Mouse (Mus musculus): ENCODE results near the gene Selenoo. TPM values are rescaled to one million over a fixed set of nuclear protein-coding genes. Genes with fewer than 3 reads are reported as not detected.
A peak's percentile ranks its signal among the peaks of the same experiment; 100 is the strongest.

The Selenoo gene
- polyA plus RNA-seq, 1 experiment: 9.2 TPM

DNA sequence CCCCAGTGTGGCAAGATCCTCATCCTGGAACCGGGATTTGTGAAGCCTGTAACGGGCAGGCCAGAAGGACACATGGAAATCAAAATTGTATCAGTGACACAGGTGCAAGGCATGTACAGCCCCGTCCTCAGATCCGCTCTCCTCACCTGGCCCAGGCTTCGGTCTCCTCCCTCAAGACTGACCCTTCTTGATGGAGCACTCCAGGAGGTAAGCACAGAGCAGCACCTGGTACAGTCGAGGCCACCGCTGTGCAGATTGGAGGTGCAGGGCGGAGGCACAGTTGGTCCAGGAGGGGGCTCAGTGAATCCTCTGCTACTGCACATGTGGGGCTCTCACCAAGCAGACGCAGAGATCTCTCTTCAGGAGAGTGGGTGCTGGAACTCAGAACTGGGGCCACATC lies 36.5 kb downstream of the Selenoo start:
- Histone ChIP-seq H3K4me3 (ENCODE audit: low read depth, low read length) (no peak overlapping the region), H3K9me3 (replicated peaks; ENCODE audit: control insufficient read depth, insufficient read depth, low read length, poor library complexity, severe bottlenecking) (no peaks in the 10 kb centered on the region), H3K36me3 (ENCODE audit: control insufficient read depth, insufficient read depth, low read length, poor library complexity, severe bottlenecking) (no peaks in the 10 kb centered on the region), H3K27me3 (ENCODE audit: control insufficient read depth, insufficient read depth, low read length, poor library complexity, severe bottlenecking) (no peaks in the 10 kb centered on the region), H3K27ac (ENCODE audit: insufficient read depth, low read length) (no peak overlapping the region), H3K9ac (ENCODE audit: low read depth, poor library complexity, severe bottlenecking) (no peak overlapping the region), H3K4me1 (ENCODE audit: control insufficient read depth, insufficient read depth, low read length) (peaks cover 2% of the 10 kb centered on the region)
- TF ChIP-seq EP300 (IDR thresholded peaks at IDR 0.05; ENCODE audit: insufficient read depth, low read depth, low read length): no peak
- no peak for TF ChIP-seq CTCF (IDR thresholded peaks at IDR 0.05; ENCODE audit: low read depth, low read length)
- no peak for TF ChIP-seq POLR2A (IDR thresholded peaks at IDR 0.05; ENCODE audit: insufficient read depth, low read length)

DNA sequence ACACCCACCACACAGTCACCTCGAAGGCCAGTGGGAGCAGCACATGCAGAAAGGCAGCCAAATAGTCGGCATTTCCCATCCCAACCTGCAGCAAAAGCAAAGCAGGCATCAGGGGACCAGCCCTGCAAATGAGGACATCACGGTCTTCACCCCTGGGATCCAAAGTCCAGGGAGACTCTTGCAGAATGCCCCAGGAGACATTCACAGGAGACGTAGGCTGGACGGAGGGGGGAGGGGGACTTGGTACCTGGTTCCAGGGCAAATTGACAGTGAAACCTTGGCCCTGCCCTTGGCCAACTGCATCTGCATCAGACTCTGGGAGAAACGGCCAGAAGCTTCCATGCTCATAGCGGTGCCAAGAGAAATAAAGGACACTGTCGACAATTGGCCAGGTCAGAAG lies 37.7 kb downstream of the Selenoo start:
- Histone ChIP-seq H3K27ac (ENCODE audit: insufficient read depth, low read length) (no peak overlapping the region), H3K9ac (ENCODE audit: low read depth, poor library complexity, severe bottlenecking) (no peak overlapping the region), H3K4me3 (ENCODE audit: low read depth, low read length) (no peak overlapping the region), H3K27me3 (ENCODE audit: control insufficient read depth, insufficient read depth, low read length, poor library complexity, severe bottlenecking) (no peaks in the 10 kb centered on the region), H3K4me1 (ENCODE audit: control insufficient read depth, insufficient read depth, low read length) (peaks cover 2% of the 10 kb centered on the region), H3K9me3 (replicated peaks; ENCODE audit: control insufficient read depth, insufficient read depth, low read length, poor library complexity, severe bottlenecking) (no peaks in the 10 kb centered on the region), H3K36me3 (ENCODE audit: control insufficient read depth, insufficient read depth, low read length, poor library complexity, severe bottlenecking) (no peaks in the 10 kb centered on the region)
- TF ChIP-seq EP300 (IDR thresholded peaks at IDR 0.05; ENCODE audit: insufficient read depth, low read depth, low read length) (no peak), CTCF (IDR thresholded peaks at IDR 0.05; ENCODE audit: low read depth, low read length) (no peak), POLR2A (IDR thresholded peaks at IDR 0.05; ENCODE audit: insufficient read depth, low read length) (no peak)

DNA sequence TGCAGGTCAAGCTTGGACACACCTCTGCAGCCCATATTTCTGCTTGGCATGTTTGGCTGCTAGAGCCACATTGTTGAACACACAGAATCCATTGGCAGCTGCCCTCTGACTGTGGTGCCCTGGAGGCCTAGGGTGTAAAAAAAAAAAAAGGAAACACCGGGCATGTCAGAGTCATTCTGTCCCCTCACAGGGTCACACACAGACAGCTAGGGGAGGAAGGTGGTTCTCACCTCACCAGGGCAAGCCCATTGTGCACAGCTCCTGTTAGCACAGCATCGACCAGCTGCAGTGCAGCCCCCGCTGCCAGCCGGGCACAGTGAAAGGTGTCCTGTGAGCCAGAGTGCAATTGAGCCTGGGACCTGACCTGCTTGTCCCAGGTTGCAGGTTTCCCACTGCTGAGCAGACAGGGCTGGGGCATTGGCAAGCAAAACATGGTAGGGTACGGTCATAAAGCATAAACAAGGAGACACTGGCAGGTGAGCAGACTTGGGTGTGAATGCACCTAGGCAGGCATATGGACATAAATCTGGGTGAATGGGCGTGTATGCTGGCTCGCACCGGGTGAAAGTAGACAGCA lies 38.6 kb downstream of the Selenoo start:
- Histone ChIP-seq H3K27ac (ENCODE audit: insufficient read depth, low read length) (no peak overlapping the region), H3K36me3 (ENCODE audit: control insufficient read depth, insufficient read depth, low read length, poor library complexity, severe bottlenecking) (no peaks in the 10 kb centered on the region), H3K9me3 (replicated peaks; ENCODE audit: control insufficient read depth, insufficient read depth, low read length, poor library complexity, severe bottlenecking) (no peaks in the 10 kb centered on the region), H3K27me3 (ENCODE audit: control insufficient read depth, insufficient read depth, low read length, poor library complexity, severe bottlenecking) (no peaks in the 10 kb centered on the region), H3K9ac (ENCODE audit: low read depth, poor library complexity, severe bottlenecking) (0 out of 2 replicates have a peak overlapping the region, but pooled peaks have one; percentile 59), H3K4me1 (ENCODE audit: control insufficient read depth, insufficient read depth, low read length) (peaks cover 2% of the 10 kb centered on the region), H3K4me3 (ENCODE audit: low read depth, low read length) (no peak overlapping the region)
- TF ChIP-seq CTCF (IDR thresholded peaks at IDR 0.05; ENCODE audit: low read depth, low read length) (no peak), POLR2A (IDR thresholded peaks at IDR 0.05; ENCODE audit: insufficient read depth, low read length) (no peak), EP300 (IDR thresholded peaks at IDR 0.05; ENCODE audit: insufficient read depth, low read depth, low read length) (no peak)

DNA sequence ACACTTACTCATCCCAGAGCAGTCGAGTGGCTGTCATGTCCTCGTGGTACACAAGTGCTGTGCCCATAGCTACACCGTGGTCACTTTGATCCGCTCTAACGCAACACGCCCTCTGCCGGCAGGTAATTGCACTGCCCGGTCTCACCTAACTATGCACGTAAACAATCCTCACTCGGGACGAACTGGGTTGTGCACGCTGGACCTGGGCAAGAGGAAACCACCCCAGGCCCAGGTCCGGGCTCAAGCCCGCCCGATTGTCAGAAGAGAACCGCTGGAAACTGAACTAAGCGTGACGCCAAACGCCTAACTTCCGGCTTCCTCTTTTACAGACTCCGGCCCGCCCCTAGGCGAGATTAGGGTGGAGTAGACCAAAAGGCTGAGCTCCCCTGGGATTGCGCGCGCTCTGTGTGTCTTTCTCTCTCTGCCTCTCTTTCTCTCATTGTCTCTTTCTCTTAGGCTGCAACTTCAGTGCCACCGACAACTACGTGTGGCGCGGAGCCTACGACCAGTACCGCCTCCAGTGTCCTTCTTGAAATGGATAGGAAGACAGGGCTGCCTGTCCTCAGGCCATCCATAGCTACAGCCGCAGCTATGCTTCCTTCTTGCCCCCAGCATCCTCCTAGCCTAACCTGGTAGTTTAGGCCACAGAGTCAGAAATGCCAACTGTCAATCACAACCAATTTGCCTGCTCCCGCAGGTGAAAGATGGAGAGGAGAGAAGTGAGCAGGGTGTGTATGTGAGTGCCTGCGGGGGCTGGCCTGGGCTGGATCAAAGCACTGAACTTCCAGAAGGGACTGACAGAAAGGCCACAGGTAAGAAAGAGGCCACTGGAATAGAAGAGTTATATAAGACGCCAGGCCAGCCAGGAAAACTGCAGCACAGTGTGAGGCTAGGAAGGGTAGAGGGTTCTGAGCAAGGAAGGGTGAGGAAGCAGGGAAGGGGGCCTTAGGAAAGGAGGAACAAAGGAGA lies 39.8 kb downstream of the Selenoo start, which contains the start of gene Hdac10:
Gene Hdac10, minus strand, starts transcription at position 319 of the 969 bp plus-strand sequence.
- TF ChIP-seq CTCF (IDR thresholded peaks at IDR 0.05; ENCODE audit: low read depth, low read length) (peak; percentile 90), POLR2A (IDR thresholded peaks at IDR 0.05; ENCODE audit: insufficient read depth, low read length) (no peak)

DNA sequence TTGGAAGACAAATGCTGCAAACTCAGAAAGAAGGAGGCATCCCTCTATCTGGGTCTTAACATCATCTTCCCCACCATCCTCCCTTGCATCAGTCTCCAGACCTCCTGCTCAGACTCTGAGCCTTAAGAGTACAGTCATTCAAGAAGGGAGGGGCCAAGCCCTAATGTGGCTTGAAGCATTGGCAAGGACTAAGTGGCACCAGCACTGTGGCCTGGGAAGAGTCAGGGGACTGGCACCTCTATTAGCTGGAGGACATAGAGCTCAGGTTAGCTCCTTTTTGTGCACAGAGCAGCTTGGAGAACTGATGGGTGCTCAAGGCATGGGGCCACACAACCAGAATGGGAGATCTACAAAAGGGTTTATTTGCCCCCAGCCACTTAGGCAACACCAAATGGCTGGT lies 41.4 kb downstream of the Selenoo start:
- Histone ChIP-seq H3K9ac (ENCODE audit: low read depth, poor library complexity, severe bottlenecking) (no peak overlapping the region), H3K36me3 (ENCODE audit: control insufficient read depth, insufficient read depth, low read length, poor library complexity, severe bottlenecking) (no peaks in the 10 kb centered on the region), H3K9me3 (replicated peaks; ENCODE audit: control insufficient read depth, insufficient read depth, low read length, poor library complexity, severe bottlenecking) (no peaks in the 10 kb centered on the region), H3K4me3 (ENCODE audit: low read depth, low read length) (no peak overlapping the region), H3K27ac (ENCODE audit: insufficient read depth, low read length) (no peak overlapping the region), H3K4me1 (ENCODE audit: control insufficient read depth, insufficient read depth, low read length) (peaks cover 2% of the 10 kb centered on the region), H3K27me3 (ENCODE audit: control insufficient read depth, insufficient read depth, low read length, poor library complexity, severe bottlenecking) (no peaks in the 10 kb centered on the region)
- no peak for TF ChIP-seq CTCF (IDR thresholded peaks at IDR 0.05; ENCODE audit: low read depth, low read length)

More for the DNA sequence above, 39.8 kb downstream of the Selenoo start, which contains the start of gene Hdac10:
- Histone ChIP-seq H3K36me3 (ENCODE audit: control insufficient read depth, insufficient read depth, low read length, poor library complexity, severe bottlenecking) (no peaks in the 10 kb centered on the region), H3K9ac (ENCODE audit: low read depth, poor library complexity, severe bottlenecking) (peak within 1 kb of the TSS; percentile 59), H3K4me3 (ENCODE audit: low read depth, low read length) (peak within 1 kb of the TSS; percentile 75), H3K27ac (ENCODE audit: insufficient read depth, low read length) (peak within 1 kb of the TSS; percentile 10), H3K27me3 (ENCODE audit: control insufficient read depth, insufficient read depth, low read length, poor library complexity, severe bottlenecking) (no peaks in the 10 kb centered on the region), H3K4me1 (ENCODE audit: control insufficient read depth, insufficient read depth, low read length) (peaks cover 2% of the 10 kb centered on the region), H3K9me3 (replicated peaks; ENCODE audit: control insufficient read depth, insufficient read depth, low read length, poor library complexity, severe bottlenecking) (no peaks in the 10 kb centered on the region)

DNA sequence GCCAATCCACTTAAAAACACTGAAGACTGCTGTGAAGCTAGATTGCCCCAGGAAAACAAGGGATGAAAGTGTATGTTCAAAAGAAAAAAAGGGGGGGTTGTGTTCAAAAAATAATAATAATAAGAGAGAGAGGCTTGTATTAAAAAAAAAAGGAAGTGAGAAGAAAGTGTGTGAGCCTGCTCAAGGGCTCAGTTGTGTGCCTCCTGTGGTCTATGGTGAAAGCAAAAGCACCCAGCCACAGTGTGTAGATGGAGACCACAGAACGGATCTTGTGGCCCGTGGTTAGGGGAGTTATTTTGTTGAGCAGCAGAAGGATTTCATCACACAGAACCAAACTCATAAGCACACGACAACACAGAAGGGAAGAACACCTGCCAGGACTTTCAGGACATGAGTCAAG lies 42.4 kb downstream of the Selenoo start:
- Histone ChIP-seq H3K27ac (ENCODE audit: insufficient read depth, low read length) (no peak overlapping the region), H3K4me1 (ENCODE audit: control insufficient read depth, insufficient read depth, low read length) (peaks cover 2% of the 10 kb centered on the region), H3K4me3 (ENCODE audit: low read depth, low read length) (no peak overlapping the region), H3K36me3 (ENCODE audit: control insufficient read depth, insufficient read depth, low read length, poor library complexity, severe bottlenecking) (no peaks in the 10 kb centered on the region), H3K9ac (ENCODE audit: low read depth, poor library complexity, severe bottlenecking) (no peak overlapping the region), H3K27me3 (ENCODE audit: control insufficient read depth, insufficient read depth, low read length, poor library complexity, severe bottlenecking) (no peaks in the 10 kb centered on the region), H3K9me3 (replicated peaks; ENCODE audit: control insufficient read depth, insufficient read depth, low read length, poor library complexity, severe bottlenecking) (no peaks in the 10 kb centered on the region)
- no peak for TF ChIP-seq CTCF (IDR thresholded peaks at IDR 0.05; ENCODE audit: low read depth, low read length)
- no peak for TF ChIP-seq EP300 (IDR thresholded peaks at IDR 0.05; ENCODE audit: insufficient read depth, low read depth, low read length)
- TF ChIP-seq POLR2A (IDR thresholded peaks at IDR 0.05; ENCODE audit: insufficient read depth, low read length): no peak

Data from ES-Bruce4 (cell line).